Mouse (Mus musculus): ENCODE data around the gene Psmg3. TPM values are rescaled to one million over a fixed set of nuclear protein-coding genes. Genes with fewer than 3 reads are reported as not detected.
A peak's percentile ranks its signal among the peaks of the same experiment; 100 is the strongest.

Psmg3 gene
- polyA plus RNA-seq, 1 experiment: 33.9 TPM

DNA sequence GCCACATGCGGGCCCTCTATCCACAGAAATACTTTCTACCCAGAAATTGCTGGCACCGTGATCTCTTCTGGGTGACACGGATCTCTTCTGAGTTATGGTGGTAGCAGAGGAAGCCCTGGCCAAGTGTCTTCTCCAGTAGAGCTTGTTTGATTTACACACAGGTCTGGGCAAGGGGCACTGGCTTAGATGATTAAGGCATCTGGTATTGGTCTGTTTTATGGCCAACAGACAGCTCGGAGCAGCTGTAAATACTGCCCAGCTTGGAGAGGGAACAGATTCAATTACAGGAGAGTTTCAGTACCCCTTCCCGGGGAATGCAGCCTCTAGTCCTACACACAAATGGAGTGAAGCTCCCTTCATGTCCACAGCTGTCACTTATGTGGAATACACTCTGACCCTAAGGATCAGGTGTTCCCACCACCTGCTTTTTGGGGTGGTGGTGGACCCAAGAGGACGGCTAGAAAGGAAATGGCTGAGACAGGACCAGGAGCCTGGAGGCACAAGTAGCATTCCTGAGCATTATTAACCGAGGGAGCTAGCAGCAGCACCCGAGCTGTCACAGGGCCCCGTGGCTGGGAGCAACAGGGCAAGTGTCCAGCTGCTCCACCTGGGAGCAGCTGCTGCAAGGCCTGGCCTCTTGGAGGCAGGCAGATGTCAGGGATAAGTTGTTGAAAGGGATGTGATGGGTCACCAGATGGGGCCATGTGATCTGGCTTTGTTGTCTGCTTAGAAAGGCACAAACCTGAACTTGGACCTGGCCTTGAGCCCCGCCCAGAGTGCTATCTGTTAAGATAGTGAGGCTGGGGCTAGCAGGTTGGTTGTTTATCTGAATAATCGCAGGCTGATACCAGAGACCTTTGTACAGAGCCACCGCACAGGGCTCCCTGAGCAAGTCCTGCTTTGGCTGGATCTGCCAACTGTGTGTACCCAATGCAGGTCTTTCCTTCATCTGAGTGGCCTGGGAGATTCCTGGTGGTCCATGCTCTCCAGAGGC lies 4.9 kb downstream of the Psmg3 start:
- 75% methylated on average over 12 of the region's 12 CpGs for WGBS
- no peak overlapping the region for H3K4me3 ChIP-seq (replicated peaks; ENCODE audit: insufficient read depth, low read depth, low read length)
- no peak for DNase-seq
- TF ChIP-seq CTCF (IDR thresholded peaks at IDR 0.05; ENCODE audit: borderline replicate concordance, insufficient read depth, low read depth, low read length): no peak
- no peak for TF ChIP-seq POLR2A (IDR thresholded peaks at IDR 0.05; ENCODE audit: borderline replicate concordance, insufficient read depth, low read length)
- no peaks in the 10 kb centered on the region for H3K27me3 ChIP-seq (ENCODE audit: control insufficient read depth, insufficient read depth, low read length)
- 0 out of 2 replicates have a peak, but pooled peaks cover 4% of the 10 kb centered on the region for H3K4me1 ChIP-seq (ENCODE audit: control insufficient read depth, insufficient read depth, low read length)
- H3K27ac ChIP-seq (ENCODE audit: insufficient read depth, low read length): no peak overlapping the region

GRCm38 (mm10) chr5:139819538-139820181 lies 7.0 kb downstream of the Psmg3 start, which contains the start of gene Tmem184a:
Tmem184a (minus strand) TSS chr5:139819917.
- Histone ChIP-seq H3K27ac (ENCODE audit: insufficient read depth, low read length) (no peak within 1 kb of the TSS), H3K4me1 (ENCODE audit: control insufficient read depth, insufficient read depth, low read length) (no peaks in the 10 kb centered on the region), H3K4me3 (replicated peaks; ENCODE audit: insufficient read depth, low read depth, low read length) (no peak within 1 kb of the TSS), H3K27me3 (ENCODE audit: control insufficient read depth, insufficient read depth, low read length) (no peaks in the 10 kb centered on the region)
- DNase-seq: no peak
- 78% methylated on average over 9 of the region's 9 CpGs for WGBS
- TF ChIP-seq POLR2A (IDR thresholded peaks at IDR 0.05; ENCODE audit: borderline replicate concordance, insufficient read depth, low read length) (no peak), CTCF (IDR thresholded peaks at IDR 0.05; ENCODE audit: borderline replicate concordance, insufficient read depth, low read depth, low read length) (no peak)

- H3K27me3 ChIP-seq (ENCODE audit: control insufficient read depth, insufficient read depth, low read length): no peaks in the 10 kb centered on the region
- H3K27ac ChIP-seq (ENCODE audit: insufficient read depth, low read length): no peak overlapping the region
- DNase-seq: no peak
- no peaks in the 10 kb centered on the region for H3K4me1 ChIP-seq (ENCODE audit: control insufficient read depth, insufficient read depth, low read length)
- no peak overlapping the region for H3K4me3 ChIP-seq (replicated peaks; ENCODE audit: insufficient read depth, low read depth, low read length)
- WGBS: 44% methylated on average over 4 of the region's 4 CpGs
- TF ChIP-seq CTCF (IDR thresholded peaks at IDR 0.05; ENCODE audit: borderline replicate concordance, insufficient read depth, low read depth, low read length): peak; percentile 27; the same call in 1 of the 2 replicates
- no peak for TF ChIP-seq POLR2A (IDR thresholded peaks at IDR 0.05; ENCODE audit: borderline replicate concordance, insufficient read depth, low read length)
These were observed 7.9 kb downstream of the Psmg3 start for GRCm38 (mm10) chr5:139818801-139819200.

DNA sequence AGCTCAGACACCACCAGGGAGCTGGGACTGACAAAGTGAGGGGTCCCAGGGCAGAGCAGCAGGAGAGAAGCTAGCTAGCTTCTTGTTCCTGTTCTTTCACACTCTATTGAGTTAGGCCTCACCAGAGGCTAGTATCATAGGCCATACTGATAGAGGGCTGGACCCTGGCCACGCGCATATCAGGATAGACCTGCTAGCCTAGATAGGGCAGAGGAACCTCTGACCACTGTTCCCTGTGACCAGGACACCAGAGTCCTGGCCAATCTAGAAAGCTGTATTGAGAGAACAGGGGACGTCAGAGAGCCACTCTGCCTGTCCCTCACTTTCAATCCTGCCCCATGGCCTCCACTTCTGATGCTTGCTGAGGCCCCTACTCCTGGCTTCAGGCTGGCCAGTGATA lies 8.6 kb downstream of the Psmg3 start:
- WGBS: 82% methylated on average over 3 of the region's 3 CpGs
- H3K4me3 ChIP-seq (replicated peaks; ENCODE audit: insufficient read depth, low read depth, low read length): no peak overlapping the region
- no peaks in the 10 kb centered on the region for H3K27me3 ChIP-seq (ENCODE audit: control insufficient read depth, insufficient read depth, low read length)
- DNase-seq: no peak
- no peaks in the 10 kb centered on the region for H3K4me1 ChIP-seq (ENCODE audit: control insufficient read depth, insufficient read depth, low read length)
- TF ChIP-seq CTCF (IDR thresholded peaks at IDR 0.05; ENCODE audit: borderline replicate concordance, insufficient read depth, low read depth, low read length): no peak
- no peak for TF ChIP-seq POLR2A (IDR thresholded peaks at IDR 0.05; ENCODE audit: borderline replicate concordance, insufficient read depth, low read length)
- H3K27ac ChIP-seq (ENCODE audit: insufficient read depth, low read length): no peak overlapping the region

DNA sequence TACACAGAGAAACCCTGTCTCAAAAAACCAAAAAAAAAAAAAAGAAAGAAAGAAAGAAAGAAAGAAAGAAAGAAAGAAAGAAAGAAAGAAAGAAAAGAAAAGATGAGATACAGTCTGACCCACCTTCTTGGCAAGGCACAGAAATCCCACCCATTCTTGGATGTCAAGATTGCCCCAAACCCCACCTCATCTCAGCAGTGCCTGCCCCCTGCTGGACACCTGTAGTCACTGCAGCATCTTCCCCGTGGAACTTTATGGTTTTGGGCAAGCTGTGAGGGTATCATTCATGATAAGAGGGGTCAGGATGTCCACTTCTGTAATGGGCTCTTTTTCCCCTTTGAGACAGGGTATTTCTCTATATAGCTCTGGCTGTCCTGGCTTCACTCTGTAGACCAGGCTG lies 9.4 kb downstream of the Psmg3 start:
- Histone ChIP-seq H3K27me3 (ENCODE audit: control insufficient read depth, insufficient read depth, low read length) (no peaks in the 10 kb centered on the region), H3K4me1 (ENCODE audit: control insufficient read depth, insufficient read depth, low read length) (no peaks in the 10 kb centered on the region), H3K27ac (ENCODE audit: insufficient read depth, low read length) (no peak overlapping the region), H3K4me3 (replicated peaks; ENCODE audit: insufficient read depth, low read depth, low read length) (no peak overlapping the region)
- WGBS: 9% methylated on average over 1 of the region's 1 CpGs
- no peak for DNase-seq
- TF ChIP-seq POLR2A (IDR thresholded peaks at IDR 0.05; ENCODE audit: borderline replicate concordance, insufficient read depth, low read length) (no peak), CTCF (IDR thresholded peaks at IDR 0.05; ENCODE audit: borderline replicate concordance, insufficient read depth, low read depth, low read length) (peak; percentile 71)

DNA sequence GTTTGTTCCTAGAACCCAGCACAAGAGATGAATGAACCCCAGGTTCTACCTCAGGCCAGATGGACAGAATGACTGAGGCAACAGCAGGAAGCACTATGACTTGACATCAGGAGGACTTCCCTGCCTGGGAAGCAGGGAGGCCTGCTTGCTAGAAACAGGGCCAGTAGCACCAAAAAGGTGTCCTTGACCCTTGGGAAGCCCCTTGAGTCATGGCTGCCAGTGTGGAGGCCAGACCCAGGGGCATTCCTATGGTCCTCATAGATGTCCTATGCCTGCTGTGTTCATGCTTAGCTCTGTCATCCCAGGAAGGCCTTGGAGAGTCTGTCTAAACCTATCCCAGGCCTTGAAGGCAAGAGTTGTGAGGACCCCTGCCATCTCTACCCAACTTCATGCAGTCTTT lies 10.2 kb downstream of the Psmg3 start:
- H3K4me1 ChIP-seq (ENCODE audit: control insufficient read depth, insufficient read depth, low read length): no peaks in the 10 kb centered on the region
- no peak overlapping the region for H3K27ac ChIP-seq (ENCODE audit: insufficient read depth, low read length)
- no peaks in the 10 kb centered on the region for H3K27me3 ChIP-seq (ENCODE audit: control insufficient read depth, insufficient read depth, low read length)
- TF ChIP-seq POLR2A (IDR thresholded peaks at IDR 0.05; ENCODE audit: borderline replicate concordance, insufficient read depth, low read length): no peak
- no peak for TF ChIP-seq CTCF (IDR thresholded peaks at IDR 0.05; ENCODE audit: borderline replicate concordance, insufficient read depth, low read depth, low read length)
- no peak for DNase-seq
- H3K4me3 ChIP-seq (replicated peaks; ENCODE audit: insufficient read depth, low read depth, low read length): no peak overlapping the region

DNA sequence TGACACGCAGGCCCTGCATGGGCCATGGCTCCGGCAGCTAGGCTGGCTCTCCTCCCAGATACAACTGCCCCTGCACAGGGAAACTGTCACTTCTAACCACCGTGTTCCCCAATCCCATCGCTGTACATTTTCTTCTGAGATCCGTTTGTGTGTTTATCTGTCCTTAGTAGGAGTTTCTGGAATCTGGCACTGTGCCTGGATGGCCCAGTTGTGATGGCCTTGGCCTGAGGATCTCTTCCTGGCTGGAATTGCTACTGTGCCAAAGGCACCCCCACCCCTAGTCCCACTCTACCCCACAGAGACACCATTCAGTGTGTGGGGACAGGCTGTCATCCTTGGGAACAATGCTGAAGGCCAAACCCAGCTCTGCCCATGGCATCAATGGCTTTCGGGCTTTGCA lies 10.7 kb downstream of the Psmg3 start:
- WGBS: 24% methylated on average over 6 of the region's 6 CpGs
- Histone ChIP-seq H3K4me1 (ENCODE audit: control insufficient read depth, insufficient read depth, low read length) (no peaks in the 10 kb centered on the region), H3K27me3 (ENCODE audit: control insufficient read depth, insufficient read depth, low read length) (no peaks in the 10 kb centered on the region), H3K27ac (ENCODE audit: insufficient read depth, low read length) (no peak overlapping the region), H3K4me3 (replicated peaks; ENCODE audit: insufficient read depth, low read depth, low read length) (no peak overlapping the region)
- TF ChIP-seq POLR2A (IDR thresholded peaks at IDR 0.05; ENCODE audit: borderline replicate concordance, insufficient read depth, low read length) (no peak), CTCF (IDR thresholded peaks at IDR 0.05; ENCODE audit: borderline replicate concordance, insufficient read depth, low read depth, low read length) (no peak)
- no peak for DNase-seq

All from cerebellum, adult 2 months (tissue).